Mouse (Mus musculus): Measurements from ENCODE around the gene Gm10197.

DNA sequence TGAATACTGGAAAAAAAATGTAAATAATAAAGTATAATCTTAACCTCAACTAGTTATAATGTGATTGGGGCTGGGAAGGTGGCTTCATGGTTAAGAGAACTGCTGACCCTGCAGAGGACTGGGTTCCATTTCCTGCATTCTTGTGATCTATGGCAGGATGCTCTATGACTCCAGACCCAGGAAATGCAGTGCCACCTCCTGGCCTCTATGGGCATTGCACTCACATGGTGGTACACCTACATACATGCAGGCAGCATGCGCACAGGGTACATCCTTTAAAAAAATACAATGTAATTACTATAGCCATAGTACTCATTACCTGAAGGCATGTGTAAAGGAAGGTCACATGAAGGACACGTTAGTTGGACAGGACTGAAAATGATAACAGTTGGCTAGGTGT lies 8.6 kb downstream of the Gm10197 start:
- TF ChIP-seq CTCF (IDR thresholded peaks at IDR 0.05; ENCODE audit: low read depth) (peak; percentile 44), EP300 (IDR thresholded peaks at IDR 0.05; ENCODE audit: low read depth) (no peak)
